Mouse (Mus musculus) adrenal gland, postnatal 25 days (tissue): ENCODE data around the gene Cebpzos. TPM values are rescaled to one million over a fixed set of nuclear protein-coding genes. Genes with fewer than 3 reads are reported as not detected.

Experiments used
- DNase-seq: peaks from one replicate; pipeline ENCODE4 v3.0.0; 2021; ENCODE audit warnings: mixed read lengths
- long read RNA-seq: library from polyadenylated mRNA; stranded (forward); transcript quantifications from one replicate; pipeline ENCODE4 v2.0.0, GENCODE M21; 2021
- total RNA-seq: library from RNA; stranded (reverse); gene quantifications from 2 replicates; pipeline ENCODE4 v1.2.3, GENCODE M21; 2021

Cebpzos gene
- total RNA-seq: 28.9 and 43.5 TPM in 2 replicates
- long read RNA-seq, transcript Cebpzos-202 (5 exons, 602 nt): major isoform, 9 of 30 reads
- long read RNA-seq, transcript Cebpzos-201 (5 exons, 753 nt): minor isoform, 8 of 30 reads
- long read RNA-seq, partial matches to known transcripts: 11 of 30 reads
- long read RNA-seq, other reads (novel, unspliced or antisense): 2 of 30 reads

GRCm38 (mm10) chr17:78916369-78916813, at the start of gene Cebpzos:
TSS of gene Cebpzos (plus strand) at chr17:78916500.
- peak; percentile 86 for DNase-seq

- DNase-seq: no peak
These were observed 42.4 kb upstream of the Cebpzos start for GRCm38 (mm10) chr17:78873886-78874285.

- peak; percentile 10 for DNase-seq
These were observed 34.4 kb upstream of the Cebpzos start for GRCm38 (mm10) chr17:78881878-78882304.

- DNase-seq: peak; percentile 91
These were observed 33.7 kb upstream of the Cebpzos start, which contains the start of gene Eif2ak2 for GRCm38 (mm10) chr17:78882401-78883112. TSS of gene Eif2ak2 (minus strand) at chr17:78882573.

- DNase-seq: peak; percentile 15
These were observed 33.0 kb upstream of the Cebpzos start for GRCm38 (mm10) chr17:78883291-78883690.

- DNase-seq: no peak
These were observed 30.8 kb upstream of the Cebpzos start for GRCm38 (mm10) chr17:78885286-78886065.

- peak; percentile 11 for DNase-seq
These were observed 27.7 kb upstream of the Cebpzos start for GRCm38 (mm10) chr17:78888554-78888953.

- DNase-seq: peak; percentile 7
These were observed 27.1 kb upstream of the Cebpzos start for GRCm38 (mm10) chr17:78889184-78889583.

- DNase-seq: no peak
These were observed 25.3 kb upstream of the Cebpzos start for GRCm38 (mm10) chr17:78891020-78891419.

GRCm38 (mm10) chr17:78894991-78895390, 21.3 kb upstream of the Cebpzos start:
- no peak for DNase-seq

GRCm38 (mm10) chr17:78895394-78895793, 20.9 kb upstream of the Cebpzos start:
- peak; percentile 42 for DNase-seq

- no peak for DNase-seq
These were observed 13.1 kb upstream of the Cebpzos start for GRCm38 (mm10) chr17:78903158-78903557.

- DNase-seq: no peak
These were observed 9.4 kb upstream of the Cebpzos start, which contains the start of gene Sult6b1 for GRCm38 (mm10) chr17:78906892-78907291. TSS of gene Sult6b1 (minus strand) at chr17:78906992.

- DNase-seq: no peak
These were observed 6.9 kb upstream of the Cebpzos start for GRCm38 (mm10) chr17:78909374-78909773.

GRCm38 (mm10) chr17:78912861-78913281, 3.4 kb upstream of the Cebpzos start:
- DNase-seq: no peak

- no peak for DNase-seq
These were observed 2.4 kb upstream of the Cebpzos start for GRCm38 (mm10) chr17:78913921-78914320.

GRCm38 (mm10) chr17:78915772-78916171, 528 bp upstream of the Cebpzos start:
- DNase-seq: no peak

- DNase-seq: no peak
These were observed 599 bp downstream of the Cebpzos start for GRCm38 (mm10) chr17:78916899-78917298.

GRCm38 (mm10) chr17:78917696-78918095, 1.4 kb downstream of the Cebpzos start:
- no peak for DNase-seq

- no peak for DNase-seq
These were observed 19.6 kb downstream of the Cebpzos start for GRCm38 (mm10) chr17:78935857-78936256.

GRCm38 (mm10) chr17:78936466-78937228, 20.3 kb downstream of the Cebpzos start, which contains the start of the genes Cebpz and Ndufaf7:
TSS of gene Cebpz (minus strand) at chr17:78937066.
TSS of gene Ndufaf7 (plus strand) at chr17:78937136.
- peak; percentile 96 for DNase-seq
